Mouse (Mus musculus) spleen, postnatal 4 days (tissue): ENCODE results near the gene Rnf183.
"Not testable (repeated sequence)": the region's sequence is repeated elsewhere in the genome, so short reads cannot be mapped to it uniquely, and the experiment has no call there.

Experiments used
- DNase-seq, 2 experiments: peaks; one replicate each; pipeline ENCODE4 v3.0.0; 2022; ENCODE audit warnings: low spot score in 2 of 2

Rnf183 gene

GRCm38 (mm10) chr4:62435081-62435480, at the start of gene Rnf183:
Gene Rnf183 (minus strand): TSS chr4:62435252.
- DNase-seq = no peak

DNA sequence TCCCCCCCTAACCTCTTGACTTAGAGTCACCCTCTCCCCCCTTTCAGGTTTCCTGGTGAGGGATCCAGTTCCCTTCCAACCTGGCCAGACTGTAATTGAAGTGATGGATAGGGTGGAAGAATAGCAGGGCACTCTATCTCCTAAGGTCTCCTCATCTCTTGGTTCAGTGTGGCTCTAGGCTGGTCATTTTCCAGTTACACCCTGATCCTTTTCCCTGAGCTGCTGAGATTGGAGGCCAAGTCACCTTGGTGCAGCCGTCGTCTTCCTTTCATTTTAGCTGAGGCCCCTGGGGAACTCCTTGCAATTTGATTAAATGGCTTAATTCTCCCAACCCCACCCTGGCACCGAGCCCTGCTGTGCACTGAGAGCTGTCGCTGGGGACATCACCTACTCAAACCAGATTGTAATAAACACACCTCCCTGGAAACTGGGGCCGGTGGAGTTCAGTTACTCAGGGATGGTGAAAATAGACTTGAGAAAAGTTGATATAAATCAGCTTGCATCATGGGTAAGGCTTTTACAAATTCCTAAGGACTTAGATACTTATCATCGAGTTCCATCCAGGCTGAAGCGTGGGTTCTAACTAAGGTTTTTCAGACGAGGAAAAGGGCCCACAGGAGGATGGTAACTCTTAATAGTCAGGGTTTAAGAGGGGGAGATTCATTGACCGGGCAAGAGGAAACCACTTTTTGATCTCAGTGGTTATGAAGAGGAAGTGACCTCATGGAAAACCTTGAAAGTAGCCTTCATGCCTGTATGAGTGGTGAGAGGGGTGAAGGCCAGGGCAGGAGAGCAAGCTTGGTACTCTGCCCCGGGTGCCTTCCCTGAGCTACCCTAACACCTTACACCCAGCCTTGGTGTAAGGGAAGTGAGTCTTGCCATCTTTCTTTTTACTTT, 45.9 kb upstream of the Rnf183 start:
- DNase-seq = no peak

- peak; percentile 34 to 76 for DNase-seq
These were observed 45.1 kb upstream of the Rnf183 start, which contains the start of gene Bspry for GRCm38 (mm10) chr4:62479937-62480708. Gene Bspry (plus strand): TSS chr4:62480053.

DNA sequence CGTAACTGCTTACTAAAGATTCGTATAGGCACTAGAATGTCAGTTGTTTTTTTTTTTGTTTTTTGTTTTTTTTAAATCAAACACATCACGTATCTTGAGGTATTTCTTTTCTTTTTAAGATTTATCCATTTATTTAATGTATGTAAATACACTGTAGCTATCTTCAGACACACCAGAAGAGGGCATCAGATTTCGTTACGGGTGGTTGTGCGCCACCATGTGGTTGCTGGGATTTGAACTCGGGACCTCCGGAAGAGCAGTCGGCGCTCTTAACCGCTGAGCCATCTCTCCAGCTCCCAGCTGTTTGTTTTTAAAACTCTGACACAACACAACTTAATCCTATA, 44.5 kb upstream of the Rnf183 start:
- not testable (repeated sequence) for DNase-seq

DNA sequence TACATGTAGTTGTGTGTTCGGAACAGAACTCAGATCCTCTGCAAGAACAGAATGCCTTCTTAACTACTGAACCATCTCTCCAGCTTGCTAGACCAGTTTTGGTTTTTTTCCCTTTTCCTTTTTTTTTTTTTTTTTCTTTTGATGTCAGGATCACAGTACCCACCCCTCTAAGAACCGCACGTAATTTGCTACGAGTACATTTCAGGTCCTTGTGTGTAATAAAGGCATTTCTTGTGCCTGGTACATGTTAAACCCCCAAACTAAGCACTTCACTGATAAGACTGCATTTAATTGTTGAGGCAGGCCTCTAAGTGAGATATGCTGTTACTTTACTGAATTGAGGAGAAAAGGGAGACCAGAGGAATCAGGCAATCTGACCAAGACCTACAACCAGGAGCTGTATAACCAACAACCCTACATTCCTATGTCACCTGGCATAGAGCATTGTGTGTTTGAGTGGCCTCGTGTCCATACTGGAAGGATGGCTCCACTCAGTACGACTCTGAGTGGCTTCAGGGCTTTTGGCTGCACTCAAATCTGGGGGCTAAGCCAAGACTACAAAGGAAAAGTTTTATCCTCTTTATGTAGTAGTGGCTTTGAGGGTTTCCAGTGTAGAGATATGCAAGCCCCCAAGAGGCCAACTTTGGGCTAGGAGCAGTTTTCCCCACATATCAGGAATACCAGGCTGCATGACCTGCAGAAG, 42.6 kb upstream of the Rnf183 start:
- no peak for DNase-seq

- DNase-seq = no peak
These were observed 40.7 kb upstream of the Rnf183 start for GRCm38 (mm10) chr4:62475793-62476192.

DNA sequence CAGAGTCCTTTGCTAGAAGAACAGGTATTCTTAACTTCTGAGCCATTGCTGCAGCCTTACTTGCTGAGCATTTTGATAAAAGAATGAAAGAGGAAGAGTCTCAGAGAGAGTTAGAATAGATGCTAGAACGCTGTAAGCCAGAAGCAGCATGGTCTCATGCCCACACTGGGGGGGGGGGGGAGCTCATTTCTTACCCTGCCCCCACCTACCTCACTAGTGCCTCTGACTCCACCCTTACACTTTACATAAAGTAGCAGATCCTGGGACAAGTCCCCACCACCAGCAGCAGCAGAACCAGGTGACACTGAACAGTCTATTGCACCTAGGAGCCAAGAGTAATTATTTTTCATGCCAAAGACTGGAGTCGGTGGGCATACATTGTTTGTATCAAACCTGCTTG, 40.1 kb upstream of the Rnf183 start:
- no peak for DNase-seq

GRCm38 (mm10) chr4:62472071-62472470, 37.0 kb upstream of the Rnf183 start:
- no peak for DNase-seq

DNA sequence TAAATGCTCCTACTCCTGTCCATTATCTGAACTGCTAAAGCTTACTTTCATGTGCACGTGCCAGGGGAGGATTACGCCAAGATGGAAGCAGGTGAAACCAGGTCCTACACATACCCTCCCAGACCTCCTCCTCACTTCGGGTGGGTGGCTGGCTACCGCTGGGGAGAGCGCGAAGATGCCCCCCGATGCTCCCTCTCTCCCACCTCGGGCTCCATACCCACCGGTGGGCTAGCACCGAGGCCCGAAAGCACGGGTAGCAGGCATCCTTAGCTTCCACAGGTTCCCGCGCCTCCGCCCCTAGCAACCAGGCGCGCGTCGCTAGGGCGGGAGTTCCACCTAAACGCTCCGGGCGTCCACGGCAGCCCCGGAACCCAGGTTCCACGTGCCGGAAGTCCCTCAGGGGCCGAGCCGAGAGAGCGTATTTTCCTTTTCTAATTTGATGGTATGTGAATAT, 35.6 kb upstream of the Rnf183 start, which contains the start of gene Wdr31:
Gene Wdr31, minus strand, starts transcription at position 299 of the 454 bp plus-strand sequence.
- DNase-seq = peak; percentile 83 to 93

- DNase-seq = no peak
These were observed 33.1 kb upstream of the Rnf183 start for GRCm38 (mm10) chr4:62468158-62468557.

- no peak for DNase-seq
These were observed 28.1 kb upstream of the Rnf183 start for GRCm38 (mm10) chr4:62463124-62463523.

GRCm38 (mm10) chr4:62460348-62460747, 25.3 kb upstream of the Rnf183 start:
- no peak for DNase-seq

GRCm38 (mm10) chr4:62459081-62459480, 24.0 kb upstream of the Rnf183 start:
- DNase-seq = no peak

GRCm38 (mm10) chr4:62454995-62455394, 19.9 kb upstream of the Rnf183 start:
- DNase-seq = peak in 1 of 2 experiments; percentile 21

DNA sequence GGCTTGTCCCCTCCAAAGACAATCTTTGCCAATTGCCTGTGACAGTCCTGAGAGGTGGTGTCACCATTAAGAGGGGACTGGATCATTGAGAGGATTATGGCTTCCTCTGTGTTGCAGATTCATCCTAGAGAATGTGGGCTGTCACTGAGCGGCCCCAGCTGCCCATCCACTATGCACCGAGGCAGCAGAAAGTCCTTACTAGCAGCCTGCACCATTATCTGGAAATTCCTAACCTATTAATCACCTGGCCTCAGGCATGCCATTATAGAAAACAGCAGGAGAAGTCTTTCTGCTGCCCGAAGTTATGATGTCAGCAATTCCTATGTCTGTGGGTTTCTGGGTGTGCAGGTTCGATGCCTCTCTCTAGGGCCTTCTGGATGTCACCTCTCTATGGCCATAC, 5.9 kb upstream of the Rnf183 start:
- DNase-seq = no peak

- DNase-seq = no peak
These were observed 5.5 kb upstream of the Rnf183 start for GRCm38 (mm10) chr4:62440544-62440943.

DNA sequence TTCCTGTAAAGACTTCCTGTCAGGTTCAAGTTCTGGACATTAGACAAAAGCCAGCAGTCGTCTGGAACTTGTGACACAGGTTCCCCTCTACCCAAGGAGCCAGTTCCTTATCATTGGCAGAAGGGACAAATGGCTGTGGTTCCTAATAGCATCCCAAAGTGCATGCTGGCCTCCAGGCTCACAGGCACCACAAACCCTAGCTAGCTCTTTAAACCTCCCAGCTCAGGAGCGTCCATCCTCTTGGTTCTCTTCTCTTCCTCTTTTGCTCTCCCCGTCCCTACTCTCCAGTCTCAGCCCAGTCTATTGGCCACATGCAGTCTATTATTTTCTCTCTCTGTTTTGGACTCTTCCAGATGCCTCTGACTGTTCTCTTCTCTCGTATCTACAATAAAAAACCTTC, 4.7 kb upstream of the Rnf183 start:
- no peak for DNase-seq

DNA sequence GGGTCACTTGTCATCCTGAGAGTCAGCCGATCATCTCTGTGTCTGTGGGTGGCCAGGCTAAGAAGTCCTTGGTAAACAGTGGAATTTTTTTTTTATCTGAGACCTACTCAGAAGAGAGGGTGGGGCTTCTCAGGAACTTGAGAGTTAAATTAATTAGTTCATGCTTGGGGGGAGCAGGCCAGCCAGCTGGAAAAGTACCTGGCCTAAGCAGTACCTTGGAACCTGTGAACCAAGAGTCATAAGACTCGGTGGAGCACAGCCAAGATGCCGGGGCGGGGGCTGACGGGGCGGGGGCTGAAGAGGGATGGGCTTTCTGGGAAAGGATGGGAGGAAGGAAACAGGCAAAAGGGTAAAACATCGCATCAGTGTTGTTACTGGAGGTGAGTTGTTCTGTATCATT, 2.8 kb upstream of the Rnf183 start:
- no peak for DNase-seq

DNA sequence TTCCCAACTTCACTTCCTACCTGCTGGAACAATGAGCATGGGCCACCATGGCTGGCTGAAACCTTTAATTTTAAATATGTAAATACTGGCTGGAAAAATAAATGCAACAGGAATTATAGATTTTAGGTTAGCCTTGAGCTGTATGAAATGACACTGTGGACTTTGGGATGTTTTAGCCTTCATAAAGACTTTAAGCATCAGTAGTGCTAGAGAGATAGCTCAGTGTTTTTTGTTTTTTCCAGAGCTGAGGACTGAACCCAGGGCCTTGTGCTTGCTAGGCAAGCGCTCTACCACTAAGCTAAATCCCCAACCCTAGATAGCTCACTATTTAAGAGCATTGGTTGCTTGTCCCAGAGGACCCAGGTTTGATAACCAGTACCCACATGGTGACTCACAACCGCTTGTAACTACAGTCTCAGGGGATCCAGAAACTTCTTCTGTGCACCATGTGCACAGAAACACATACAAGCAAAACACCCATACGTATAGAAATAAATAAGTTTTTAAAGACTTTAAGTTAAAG, 2.3 kb upstream of the Rnf183 start:
- no peak for DNase-seq

DNA sequence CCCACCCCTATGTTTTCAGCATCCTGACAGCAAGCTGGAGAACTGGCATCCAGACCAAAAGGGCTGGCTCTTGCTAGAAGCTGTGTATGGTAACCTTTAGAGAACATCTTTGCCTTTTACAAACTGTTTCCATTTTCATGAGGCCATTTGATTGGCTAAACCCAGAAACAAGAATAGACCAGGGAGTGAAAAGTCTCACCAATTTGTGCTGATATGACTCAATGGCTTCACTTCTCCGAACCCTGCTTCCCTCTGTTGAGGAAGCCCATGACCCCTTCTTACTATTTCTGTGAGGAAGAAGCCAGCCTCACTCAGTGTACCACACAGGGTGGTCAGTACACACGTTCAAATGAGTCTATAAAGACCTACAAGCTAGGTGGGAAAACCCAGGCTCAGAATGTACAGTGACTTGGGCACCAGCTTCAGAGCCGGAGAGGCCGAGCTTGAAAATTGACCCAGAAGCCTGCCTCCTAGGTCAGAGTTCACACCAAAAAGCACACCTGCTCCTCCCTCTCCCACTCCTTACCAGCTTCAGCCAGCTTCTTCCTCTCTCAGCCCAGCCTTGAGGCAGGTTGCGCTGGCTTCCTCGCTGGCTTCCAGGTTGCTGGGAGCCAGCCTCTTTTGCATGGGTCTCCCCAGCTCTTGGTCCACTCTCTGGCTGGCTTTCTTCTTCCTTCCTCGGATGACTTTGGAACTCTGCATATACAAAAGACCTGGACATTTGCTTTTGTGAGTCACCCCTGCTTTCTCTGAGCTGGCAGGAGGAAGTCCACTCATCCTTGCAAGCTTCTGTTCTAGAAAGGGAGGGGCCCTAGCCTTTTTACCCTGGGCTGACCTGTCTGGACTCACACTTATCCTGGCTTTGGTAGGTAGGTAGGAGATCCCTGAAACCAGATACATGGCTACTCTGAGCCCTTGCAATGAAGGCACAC, 847 bp downstream of the Rnf183 start:
- DNase-seq = no peak

DNA sequence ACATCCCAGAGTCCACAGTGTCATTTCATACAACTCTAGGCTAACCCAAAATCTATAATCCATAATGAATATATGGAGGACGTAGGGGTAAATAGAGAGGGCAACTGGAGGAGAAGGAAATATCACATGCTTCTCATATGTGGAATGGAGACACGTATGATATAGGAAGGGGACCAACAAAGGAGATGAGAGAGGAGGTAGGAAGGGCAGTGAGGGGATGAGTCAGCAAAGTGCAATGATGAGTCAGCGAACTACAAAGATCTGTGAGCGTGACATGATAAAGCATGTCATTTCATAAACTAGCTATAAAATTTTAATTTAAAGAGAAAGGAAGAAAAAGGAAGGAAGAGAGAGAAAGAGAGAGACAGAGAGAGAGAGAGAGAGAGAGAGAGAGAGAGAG, 3.5 kb downstream of the Rnf183 start:
- peak in 1 of 2 experiments; percentile 32 for DNase-seq
